Mouse (Mus musculus) testis, adult 2 months (tissue): Measurements from ENCODE around the gene Map2k6.

Source experiments
- CTCF ChIP-seq: fragments of 200-500 bp; IDR thresholded peaks from 2 replicates; pipeline ENCODE4 v1.5.1; 2012; ENCODE audit warnings: low read depth, mild to moderate bottlenecking, inconsistent platforms, low read length, moderate library complexity; ENCODE audit not compliant: control insufficient read depth, insufficient read depth, insufficient replicate concordance
- POLR2A ChIP-seq: fragments of 200-500 bp; IDR thresholded peaks from 2 replicates; pipeline ENCODE4 v1.6.1; 2012; ENCODE audit warnings: low read depth, mild to moderate bottlenecking, inconsistent platforms, low read length, moderate library complexity; ENCODE audit not compliant: control insufficient read depth

- TF ChIP-seq POLR2A (no peak), CTCF (no peak)
Observed at GRCm38 (mm10) chr11:110457441-110457912, 58.6 kb downstream of the Map2k6 start.
